Mouse (Mus musculus): ENCODE data around the gene Arsa. TPM values are rescaled to one million over a fixed set of nuclear protein-coding genes. Genes with fewer than 3 reads are reported as not detected.

Gene Arsa
- polyA plus RNA-seq, 1 experiment: not detected

- H3K4me3 ChIP-seq (ENCODE audit: insufficient read depth, low read depth, low read length): no peak overlapping the region
- no peak overlapping the region for H3K27ac ChIP-seq (ENCODE audit: insufficient read depth, low read depth, low read length)
- H3K4me1 ChIP-seq (ENCODE audit: control insufficient read depth, insufficient read depth, low read length): peaks cover 11% of the 10 kb centered on the region
- WGBS: 79% methylated on average over 7 of the region's 7 CpGs
- TF ChIP-seq POLR2A (IDR thresholded peaks at IDR 0.05; ENCODE audit: insufficient read depth, low read depth, low read length): no peak
- no peak for TF ChIP-seq CTCF (IDR thresholded peaks at IDR 0.05; ENCODE audit: insufficient read depth, low read depth, low read length)
Observed at GRCm38 (mm10) chr15:89521951-89522350, 44.7 kb upstream of the Arsa start.

GRCm38 (mm10) chr15:89512679-89513078 is 35.5 kb upstream of the Arsa start:
- WGBS: 84% methylated on average over 4 of the region's 4 CpGs
- no peaks in the 10 kb centered on the region for H3K4me1 ChIP-seq (ENCODE audit: control insufficient read depth, insufficient read depth, low read length)
- TF ChIP-seq POLR2A (IDR thresholded peaks at IDR 0.05; ENCODE audit: insufficient read depth, low read depth, low read length): no peak
- TF ChIP-seq CTCF (IDR thresholded peaks at IDR 0.05; ENCODE audit: insufficient read depth, low read depth, low read length): no peak

GRCm38 (mm10) chr15:89507751-89508150 is 30.5 kb upstream of the Arsa start:
- Histone ChIP-seq H3K27ac (ENCODE audit: insufficient read depth, low read depth, low read length) (no peak overlapping the region), H3K4me1 (ENCODE audit: control insufficient read depth, insufficient read depth, low read length) (no peaks in the 10 kb centered on the region), H3K4me3 (ENCODE audit: insufficient read depth, low read depth, low read length) (no peak overlapping the region)
- WGBS: 90% methylated on average over 8 of the region's 8 CpGs
- no peak for TF ChIP-seq CTCF (IDR thresholded peaks at IDR 0.05; ENCODE audit: insufficient read depth, low read depth, low read length)
- TF ChIP-seq POLR2A (IDR thresholded peaks at IDR 0.05; ENCODE audit: insufficient read depth, low read depth, low read length): no peak

More at GRCm38 (mm10) chr15:89512679-89513078, 35.5 kb upstream of the Arsa start:
- Histone ChIP-seq H3K27ac (ENCODE audit: insufficient read depth, low read depth, low read length) (no peak overlapping the region), H3K4me3 (ENCODE audit: insufficient read depth, low read depth, low read length) (no peak overlapping the region)

GRCm38 (mm10) chr15:89504838-89505237 is 27.6 kb upstream of the Arsa start:
- H3K27ac ChIP-seq (ENCODE audit: insufficient read depth, low read depth, low read length): no peak overlapping the region
- TF ChIP-seq POLR2A (IDR thresholded peaks at IDR 0.05; ENCODE audit: insufficient read depth, low read depth, low read length) (no peak), CTCF (IDR thresholded peaks at IDR 0.05; ENCODE audit: insufficient read depth, low read depth, low read length) (no peak)
- H3K4me3 ChIP-seq (ENCODE audit: insufficient read depth, low read depth, low read length): no peak overlapping the region
- 93% methylated on average over 9 of the region's 9 CpGs for WGBS
- peaks cover 11% of the 10 kb centered on the region; the same call in 1 of the 2 replicates for H3K4me1 ChIP-seq (ENCODE audit: control insufficient read depth, insufficient read depth, low read length)

- Histone ChIP-seq H3K27ac (ENCODE audit: insufficient read depth, low read depth, low read length) (no peak overlapping the region), H3K4me3 (ENCODE audit: insufficient read depth, low read depth, low read length) (no peak overlapping the region), H3K4me1 (ENCODE audit: control insufficient read depth, insufficient read depth, low read length) (peaks cover 35% of the 10 kb centered on the region)
- 92% methylated on average over 3 of the region's 3 CpGs for WGBS
- TF ChIP-seq CTCF (IDR thresholded peaks at IDR 0.05; ENCODE audit: insufficient read depth, low read depth, low read length) (no peak), POLR2A (IDR thresholded peaks at IDR 0.05; ENCODE audit: insufficient read depth, low read depth, low read length) (no peak)
Observed at GRCm38 (mm10) chr15:89501321-89501720, 24.1 kb upstream of the Arsa start.

- Histone ChIP-seq H3K4me3 (ENCODE audit: insufficient read depth, low read depth, low read length) (peak overlapping the region; percentile 92), H3K27ac (ENCODE audit: insufficient read depth, low read depth, low read length) (no peak overlapping the region), H3K4me1 (ENCODE audit: control insufficient read depth, insufficient read depth, low read length) (peaks cover 37% of the 10 kb centered on the region)
- TF ChIP-seq CTCF (IDR thresholded peaks at IDR 0.05; ENCODE audit: insufficient read depth, low read depth, low read length) (no peak), POLR2A (IDR thresholded peaks at IDR 0.05; ENCODE audit: insufficient read depth, low read depth, low read length) (no peak)
- 3% methylated on average over 35 of the region's 35 CpGs for whole genome bisulfite sequencing
Observed at GRCm38 (mm10) chr15:89500221-89500791, 23.1 kb upstream of the Arsa start.

GRCm38 (mm10) chr15:89499784-89500220 is 22.6 kb upstream of the Arsa start:
- Histone ChIP-seq H3K4me3 (ENCODE audit: insufficient read depth, low read depth, low read length) (peak overlapping the region; percentile 92), H3K27ac (ENCODE audit: insufficient read depth, low read depth, low read length) (no peak overlapping the region), H3K4me1 (ENCODE audit: control insufficient read depth, insufficient read depth, low read length) (peaks cover 37% of the 10 kb centered on the region)
- WGBS: under 1% methylated on average over 55 of the region's 60 CpGs
- TF ChIP-seq CTCF (IDR thresholded peaks at IDR 0.05; ENCODE audit: insufficient read depth, low read depth, low read length) (no peak), POLR2A (IDR thresholded peaks at IDR 0.05; ENCODE audit: insufficient read depth, low read depth, low read length) (no peak; the same call in 1 of the 2 replicates)

- TF ChIP-seq CTCF (IDR thresholded peaks at IDR 0.05; ENCODE audit: insufficient read depth, low read depth, low read length) (no peak), POLR2A (IDR thresholded peaks at IDR 0.05; ENCODE audit: insufficient read depth, low read depth, low read length) (no peak)
- H3K4me1 ChIP-seq (ENCODE audit: control insufficient read depth, insufficient read depth, low read length): peaks cover 37% of the 10 kb centered on the region
- H3K4me3 ChIP-seq (ENCODE audit: insufficient read depth, low read depth, low read length): peak within 1 kb of the TSS; percentile 92
- H3K27ac ChIP-seq (ENCODE audit: insufficient read depth, low read depth, low read length): peak within 1 kb of the TSS; percentile 55
- 2% methylated on average over 68 of the region's 72 CpGs for WGBS
Observed at GRCm38 (mm10) chr15:89498961-89499688, 21.9 kb upstream of the Arsa start, which contains the start of gene Shank3. Shank3 (plus strand) TSS chr15:89499623.

All from olfactory bulb, adult 2 months (tissue).